Mouse (Mus musculus) erythroid progenitor cell, adult 5-6 weeks (primary cell): ENCODE measurements at regions not wholly inside any gene's neighbourhood (a gene's known extent, or its start where the extent isn't known, plus 50 kb on each side); places are given as distances from the start of the nearest gene placed in this dataset.

Experiments used
- ATAC-seq: replicated peaks from 2 replicates; pipeline ENCODE4 v1.8.0; 2016; ENCODE audit warnings: moderate number of reproducible peaks, mild to moderate bottlenecking, moderate TSS enrichment, inconsistent platforms; ENCODE audit not compliant: poor library complexity, low FRiP score, severe bottlenecking

DNA sequence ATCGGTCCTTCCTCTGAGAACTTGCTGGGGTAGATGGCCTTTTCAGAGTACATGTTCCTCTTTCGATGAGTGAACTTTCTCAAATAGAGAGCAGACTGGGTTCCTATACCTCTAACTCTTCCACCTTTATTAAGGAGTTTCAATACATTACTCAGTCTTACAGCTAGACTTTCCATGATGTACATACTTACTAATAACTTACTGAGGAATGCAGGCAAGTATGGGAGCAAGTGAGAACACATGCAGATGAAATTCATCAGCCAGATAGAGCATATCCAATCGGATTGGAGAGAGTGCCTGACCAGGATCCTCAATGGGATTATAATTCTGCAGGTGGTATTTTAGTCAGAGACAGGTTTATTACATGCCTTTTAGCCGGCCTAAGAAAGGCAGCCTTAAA, 292.2 kb upstream of the Large1 start:
- ATAC-seq: no peak

DNA sequence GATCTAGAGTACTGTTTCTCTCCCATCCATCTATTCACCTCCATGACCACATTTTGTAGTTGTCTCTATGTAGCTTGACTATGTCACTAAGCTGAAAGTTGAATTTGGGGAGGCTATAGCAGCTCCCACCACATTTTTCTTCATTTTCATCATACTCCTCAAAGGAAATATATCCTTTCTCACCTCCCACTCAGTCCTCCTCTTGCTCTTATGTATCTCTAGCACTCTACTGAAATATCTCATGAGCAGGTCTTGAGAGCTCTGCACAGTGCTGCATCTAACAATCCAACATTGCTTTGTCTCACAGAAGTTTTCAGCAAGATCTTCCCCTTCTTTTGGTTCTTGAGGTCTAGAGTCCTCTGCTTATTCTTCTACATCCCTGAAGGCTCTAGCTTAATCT, 273.5 kb upstream of the Large1 start:
- no peak for ATAC-seq

DNA sequence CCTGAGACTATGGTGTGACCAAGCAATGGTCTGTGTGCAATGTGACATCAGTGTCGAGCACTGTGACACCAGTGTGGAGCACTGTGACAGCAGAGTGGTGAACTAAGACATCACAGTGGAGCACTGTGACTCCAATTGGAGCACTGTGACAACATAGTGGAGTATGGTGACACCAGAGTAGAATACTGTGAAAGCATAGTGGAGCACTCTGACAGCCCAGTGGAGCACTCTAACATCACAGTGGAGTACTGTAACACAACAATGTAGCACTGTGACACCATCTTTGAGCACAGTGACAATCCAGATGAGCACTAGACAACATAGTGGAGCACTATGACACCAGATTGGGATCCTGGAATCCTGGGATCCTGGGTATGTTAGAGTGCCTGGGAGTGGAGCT, 265.6 kb upstream of the Large1 start:
- peak; percentile 71 for ATAC-seq

DNA sequence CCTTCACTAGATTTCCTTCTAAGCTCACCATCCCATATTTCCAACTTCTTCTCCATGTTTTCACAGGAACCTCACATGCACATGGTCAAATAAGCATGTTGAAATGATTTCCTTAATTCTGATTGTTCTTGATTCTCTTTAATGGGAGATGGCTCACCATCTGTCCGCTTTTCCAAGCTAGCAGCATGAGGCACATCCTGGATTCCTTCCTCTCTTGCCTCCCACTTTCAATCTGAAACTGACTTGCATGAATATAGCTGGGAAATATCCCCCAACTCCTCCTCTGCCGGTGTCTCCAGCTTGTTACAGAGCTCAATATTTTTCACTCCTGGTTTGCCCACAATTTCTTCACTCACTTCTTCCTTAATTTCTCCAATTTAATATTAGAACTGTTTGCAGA, 261.3 kb upstream of the Large1 start:
- no peak for ATAC-seq

DNA sequence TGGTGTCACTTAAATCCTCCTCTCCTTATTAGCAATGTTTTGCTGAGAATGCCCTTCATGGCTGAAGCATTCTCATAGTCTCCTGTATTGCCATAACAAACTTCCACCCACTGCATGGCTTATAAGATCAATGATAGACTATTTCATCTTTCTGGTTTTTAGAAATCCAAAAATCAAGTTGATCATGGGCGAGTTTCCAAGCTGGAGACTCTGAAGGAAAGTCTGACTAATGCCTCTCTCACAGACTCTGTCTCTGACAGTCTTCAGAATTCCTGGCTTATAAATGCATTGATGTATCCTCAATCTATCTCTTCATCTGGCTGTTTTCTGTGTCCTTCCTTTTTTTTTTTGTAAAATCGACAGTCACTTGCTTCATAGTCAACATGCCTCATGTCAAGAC, 260.8 kb upstream of the Large1 start:
- no peak for ATAC-seq

DNA sequence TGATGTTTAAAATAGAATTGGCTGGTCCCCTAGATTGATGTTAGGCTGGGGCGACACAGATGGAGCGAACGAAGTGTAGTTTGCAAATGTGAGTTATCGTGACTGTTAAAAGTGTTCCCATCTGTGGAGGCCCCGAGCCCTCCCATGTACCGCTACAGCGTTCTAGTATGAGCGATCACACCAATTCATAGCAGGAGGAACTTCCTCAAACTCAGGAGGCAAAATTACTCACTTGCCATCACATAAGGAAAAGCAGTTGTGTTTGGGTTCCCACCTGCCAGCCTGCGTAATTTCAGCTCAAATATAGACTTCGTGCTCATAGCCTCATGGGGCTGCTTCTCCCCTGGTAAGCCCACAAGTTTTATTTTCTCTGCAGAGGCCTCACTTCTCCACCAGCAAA, 258.2 kb upstream of the Large1 start:
- no peak for ATAC-seq

DNA sequence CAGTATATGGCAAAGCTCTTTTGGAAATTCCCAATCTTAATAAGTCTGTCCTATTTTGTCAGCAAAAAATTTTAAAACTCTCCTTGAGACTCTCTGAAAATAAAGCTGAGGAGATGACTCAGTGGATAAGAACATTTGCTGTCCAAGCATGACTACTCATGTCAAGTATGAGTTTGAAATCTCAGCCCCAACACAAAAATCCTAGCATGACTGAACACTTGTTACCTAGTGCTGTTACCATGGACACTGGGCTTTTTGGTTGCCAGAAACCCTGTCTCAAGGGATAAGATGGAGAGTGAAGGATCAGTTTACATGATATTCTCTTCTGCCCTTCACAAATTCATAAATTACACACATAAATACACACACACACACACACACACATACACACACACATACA, 217.3 kb upstream of the Large1 start:
- no peak for ATAC-seq

DNA sequence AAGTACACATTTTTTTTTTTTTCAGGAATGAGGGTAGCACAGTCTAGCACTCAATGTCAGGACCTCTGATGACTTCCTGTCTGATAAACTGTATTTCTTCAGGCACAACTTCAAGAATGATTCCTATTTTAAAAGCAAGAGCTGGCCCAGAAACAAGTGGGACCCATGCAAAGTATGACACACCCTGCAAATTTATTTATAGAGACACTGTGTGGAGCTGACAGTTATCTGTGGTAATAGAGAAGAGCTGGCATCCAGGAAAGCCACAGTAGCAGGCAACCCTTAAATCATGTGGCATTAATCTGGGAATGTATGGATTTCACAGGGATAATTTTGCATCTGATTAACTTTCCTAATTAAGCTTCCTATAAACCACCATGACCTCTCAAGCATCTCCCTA, 216.6 kb upstream of the Large1 start:
- no peak for ATAC-seq
